Mouse (Mus musculus) hindbrain, embryonic 10.5 days (tissue): ENCODE data around the gene Izumo4. TPM values are rescaled to one million over a fixed set of nuclear protein-coding genes. Genes with fewer than 3 reads are reported as not detected.
A peak's percentile ranks its signal among the peaks of the same experiment; 100 is the strongest.

Experiments
- DNase-seq: peaks from one replicate; pipeline ENCODE4 v3.0.0-alpha.2; 2017; ENCODE audit warnings: low spot score
- H3K27ac ChIP-seq: fragments of 300-500 bp; sonication (generic); 2 replicates; pipeline ENCODE4 v1.5.1; 2016; ENCODE audit warnings: mild to moderate bottlenecking, moderate library complexity
- H3K27me3 ChIP-seq: fragments of 300-500 bp; sonication (generic); 2 replicates; pipeline ENCODE4 v1.6.1; 2016; ENCODE audit warnings: mild to moderate bottlenecking; ENCODE audit not compliant: poor library complexity, insufficient read depth, severe bottlenecking
- H3K36me3 ChIP-seq: fragments of 300-500 bp; sonication (generic); 2 replicates; pipeline ENCODE4 v1.6.1; 2016; ENCODE audit warnings: mild to moderate bottlenecking, moderate library complexity
- H3K4me1 ChIP-seq: fragments of 300-500 bp; sonication (generic); replicated peaks from 2 replicates; pipeline ENCODE4 v1.6.1; 2016; ENCODE audit warnings: mild to moderate bottlenecking
- H3K4me3 ChIP-seq: fragments of 300-500 bp; sonication (generic); 2 replicates; pipeline ENCODE4 v1.5.1; 2016; ENCODE audit warnings: mild to moderate bottlenecking, moderate library complexity
- H3K9me3 ChIP-seq: fragments of 300-500 bp; sonication (generic); 2 replicates; pipeline ENCODE4 v1.6.1; 2016; ENCODE audit warnings: mild to moderate bottlenecking, moderate library complexity
- WGBS: fragments of 180-500 bp; shearing (Covaris S2); methylation state at CpG from one replicate; pipeline ENCODE4 v1.1.7; 2016; 5-methylcytosine and 5-hydroxymethylcytosine counted together
- polyA plus RNA-seq: library from polyadenylated mRNA; unstranded; fragments of >200 nt; fragmentation: Nextera tagmentation; extraction: Ambion mirVana; gene quantifications from 2 replicates; pipeline ENCODE4 v1.2.1, GENCODE M21; 2016

Izumo4 gene
- 13.7 and 18.7 TPM in 2 replicates for polyA plus RNA-seq

GRCm38 (mm10) chr10:80701721-80702535 is at the start of gene Izumo4, which contains the start of gene Mob3a:
Gene Izumo4 (plus strand): TSS chr10:80702184.
Gene Mob3a (minus strand): TSS chr10:80701977.
- Histone ChIP-seq H3K36me3 (peaks cover 33% of the 10 kb centered on the region), H3K9me3 (no peaks in the 10 kb centered on the region)
- WGBS = under 1% methylated on average over 59 of the region's 59 CpGs

GRCm38 (mm10) chr10:80653156-80653720 is 48.7 kb upstream of the Izumo4 start:
- no peak overlapping the region for H3K27ac ChIP-seq
- peaks cover 43% of the 10 kb centered on the region for H3K36me3 ChIP-seq
- 84% methylated on average over 6 of the region's 6 CpGs for WGBS
- H3K9me3 ChIP-seq = no peaks in the 10 kb centered on the region
- H3K4me1 ChIP-seq = peaks cover 51% of the 10 kb centered on the region
- DNase-seq = no peak
- no peak overlapping the region for H3K4me3 ChIP-seq
- H3K27me3 ChIP-seq = no peaks in the 10 kb centered on the region

More at GRCm38 (mm10) chr10:80701721-80702535, at the start of gene Izumo4, which contains the start of gene Mob3a:
- peak; percentile 100 for DNase-seq
- H3K4me1 ChIP-seq = peaks cover 57% of the 10 kb centered on the region
- H3K27ac ChIP-seq = peak within 1 kb of the TSS; percentile 88
- peak within 1 kb of the TSS; percentile 73 for H3K4me3 ChIP-seq
- no peaks in the 10 kb centered on the region for H3K27me3 ChIP-seq

GRCm38 (mm10) chr10:80654866-80655265 is 47.1 kb upstream of the Izumo4 start:
- H3K36me3 ChIP-seq = peaks cover 30% of the 10 kb centered on the region
- peak overlapping the region; percentile 91 for H3K4me3 ChIP-seq
- no peak for DNase-seq
- peaks cover 50% of the 10 kb centered on the region for H3K4me1 ChIP-seq
- no peaks in the 10 kb centered on the region for H3K9me3 ChIP-seq
- no peak overlapping the region; the same call in 1 of the 2 replicates for H3K27ac ChIP-seq
- WGBS = 90% methylated on average over 6 of the region's 6 CpGs
- no peaks in the 10 kb centered on the region for H3K27me3 ChIP-seq

GRCm38 (mm10) chr10:80655406-80656129 is 46.4 kb upstream of the Izumo4 start:
- Histone ChIP-seq H3K27me3 (no peaks in the 10 kb centered on the region), H3K36me3 (peaks cover 23% of the 10 kb centered on the region), H3K4me3 (peak overlapping the region; percentile 91), H3K4me1 (peaks cover 50% of the 10 kb centered on the region), H3K27ac (peak overlapping the region; percentile 96), H3K9me3 (no peaks in the 10 kb centered on the region)
- DNase-seq = no peak
- 6% methylated on average over 12 of the region's 12 CpGs for WGBS

GRCm38 (mm10) chr10:80656130-80656862 is 45.7 kb upstream of the Izumo4 start:
- Histone ChIP-seq H3K4me1 (peaks cover 50% of the 10 kb centered on the region), H3K4me3 (peak overlapping the region; percentile 91), H3K27me3 (no peaks in the 10 kb centered on the region), H3K9me3 (no peaks in the 10 kb centered on the region), H3K27ac (peak overlapping the region; percentile 96), H3K36me3 (peaks cover 16% of the 10 kb centered on the region)
- DNase-seq = peak; percentile 98
- WGBS = under 1% methylated on average over 72 of the region's 72 CpGs

- 21% methylated on average over 15 of the region's 15 CpGs for WGBS
- peaks cover 50% of the 10 kb centered on the region for H3K4me1 ChIP-seq
These were observed 44.9 kb upstream of the Izumo4 start, which contains the start of gene Btbd2 for GRCm38 (mm10) chr10:80656863-80657623. Gene Btbd2 (minus strand): TSS chr10:80657071.

GRCm38 (mm10) chr10:80658194-80658840 is 43.7 kb upstream of the Izumo4 start:
- Histone ChIP-seq H3K4me1 (peaks cover 51% of the 10 kb centered on the region), H3K36me3 (0 out of 2 replicates have a peak, but pooled peaks cover under 1% of the 10 kb centered on the region), H3K4me3 (no peak overlapping the region), H3K9me3 (no peaks in the 10 kb centered on the region), H3K27me3 (no peaks in the 10 kb centered on the region), H3K27ac (no peak overlapping the region)
- DNase-seq = no peak
- WGBS = 88% methylated on average over 14 of the region's 14 CpGs

More at GRCm38 (mm10) chr10:80656863-80657623, 44.9 kb upstream of the Izumo4 start, which contains the start of gene Btbd2:
- Histone ChIP-seq H3K4me3 (peak within 1 kb of the TSS; percentile 91), H3K27ac (peak within 1 kb of the TSS; percentile 96), H3K9me3 (no peaks in the 10 kb centered on the region), H3K36me3 (peaks cover 11% of the 10 kb centered on the region), H3K27me3 (no peaks in the 10 kb centered on the region)
- no peak for DNase-seq

- H3K27ac ChIP-seq = peak overlapping the region; percentile 70
- no peaks in the 10 kb centered on the region for H3K9me3 ChIP-seq
- WGBS = 57% methylated on average over 4 of the region's 4 CpGs
- no peaks in the 10 kb centered on the region for H3K27me3 ChIP-seq
- H3K4me3 ChIP-seq = 0 out of 2 replicates have a peak overlapping the region, but pooled peaks have one; percentile 16
- peaks cover 51% of the 10 kb centered on the region for H3K4me1 ChIP-seq
- no peaks in the 10 kb centered on the region for H3K36me3 ChIP-seq
- no peak for DNase-seq
These were observed 43.2 kb upstream of the Izumo4 start for GRCm38 (mm10) chr10:80658841-80659202.

- Histone ChIP-seq H3K9me3 (no peaks in the 10 kb centered on the region), H3K4me3 (peak overlapping the region; percentile 16; the same call in 1 of the 2 replicates), H3K4me1 (peaks cover 51% of the 10 kb centered on the region), H3K36me3 (no peaks in the 10 kb centered on the region), H3K27ac (peak overlapping the region; percentile 70), H3K27me3 (no peaks in the 10 kb centered on the region)
- WGBS = 19% methylated on average over 10 of the region's 10 CpGs
- DNase-seq = peak; percentile 70
These were observed 42.8 kb upstream of the Izumo4 start for GRCm38 (mm10) chr10:80659213-80659612.

- WGBS = 33% methylated on average over 5 of the region's 5 CpGs
- H3K4me1 ChIP-seq = peaks cover 51% of the 10 kb centered on the region
These were observed 40.8 kb upstream of the Izumo4 start for GRCm38 (mm10) chr10:80661149-80661548.

More at GRCm38 (mm10) chr10:80661149-80661548, 40.8 kb upstream of the Izumo4 start:
- no peaks in the 10 kb centered on the region for H3K9me3 ChIP-seq
- no peak overlapping the region for H3K27ac ChIP-seq
- H3K4me3 ChIP-seq = no peak overlapping the region
- peak; percentile 52 for DNase-seq
- no peaks in the 10 kb centered on the region for H3K27me3 ChIP-seq
- H3K36me3 ChIP-seq = peaks cover 9% of the 10 kb centered on the region
